Mouse (Mus musculus): ENCODE measurements around the gene Igfals.

DNA sequence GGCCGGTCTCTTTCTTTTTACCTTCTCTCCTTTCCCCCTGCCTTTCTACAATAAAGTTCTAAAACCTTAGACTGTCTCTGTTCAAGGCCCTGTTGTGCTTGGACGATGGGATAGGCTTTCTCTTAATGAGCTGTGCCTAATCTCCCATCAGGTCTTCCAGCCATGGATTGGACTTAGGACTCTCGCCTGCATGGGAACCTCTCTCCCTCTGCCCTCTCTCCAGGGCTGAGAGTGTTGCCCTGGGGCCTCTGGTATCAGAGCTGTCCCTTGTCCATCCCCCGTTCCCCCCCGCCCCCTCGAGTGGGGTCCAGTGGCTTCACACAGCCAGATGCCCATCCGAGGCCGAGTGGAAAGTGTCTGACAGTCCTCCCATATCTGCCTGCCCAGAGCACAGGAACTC is 9.2 kb downstream of the Igfals start:
- TF ChIP-seq GATA1 (IDR thresholded peaks at IDR 0.05; ENCODE audit: borderline replicate concordance, low read length) (no peak), FLI1 (IDR thresholded peaks at IDR 0.05; ENCODE audit: low read length) (no peak)
